Mouse (Mus musculus) heart, adult 2 months (tissue): ENCODE measurements at regions not wholly inside any gene's neighbourhood (a gene's known extent, or its start where the extent isn't known, plus 50 kb on each side); places are given as distances from the start of the nearest gene placed in this dataset.

ENCODE experiments used
- CTCF ChIP-seq: fragments of 200-600 bp; IDR thresholded peaks from 2 replicates; pipeline ENCODE4 v1.8.1; 2022; ENCODE audit warnings: antibody characterized with exemption, mild to moderate bottlenecking, moderate library complexity
- EP300 ChIP-seq: fragments of 200-500 bp; IDR thresholded peaks from 2 replicates; pipeline ENCODE4 v1.6.1; 2011; ENCODE audit warnings: low read depth, low read length, control low read depth; ENCODE audit not compliant: insufficient read depth
- POLR2A ChIP-seq: fragments of 200-500 bp; IDR thresholded peaks from 2 replicates; pipeline ENCODE4 v1.6.1; 2011; ENCODE audit warnings: mild to moderate bottlenecking, low read depth, low read length, control low read depth; ENCODE audit not compliant: insufficient read depth

DNA sequence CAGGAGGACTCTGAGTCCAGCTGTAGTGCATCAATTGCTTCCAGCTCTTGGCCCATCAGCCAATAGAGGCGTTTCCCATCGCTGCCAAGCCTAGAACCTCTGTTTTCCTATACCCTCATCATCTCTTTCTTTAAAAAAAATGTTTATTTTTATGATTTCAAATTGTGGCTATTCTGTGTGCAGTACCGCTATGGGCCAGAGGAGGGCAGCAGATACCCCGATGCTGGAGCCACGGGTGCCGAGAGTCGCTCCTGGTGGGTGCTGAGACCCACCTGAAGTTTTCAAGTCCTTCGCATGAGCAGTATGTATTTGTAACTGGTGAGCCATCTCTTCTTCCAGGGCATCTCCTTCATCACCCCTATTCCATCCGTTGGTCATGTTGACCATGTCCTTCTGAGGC is 212.2 kb upstream of the Kcnab2 start:
- TF ChIP-seq CTCF (peak; percentile 27), POLR2A (no peak), EP300 (no peak)
